Mouse (Mus musculus) embryonic facial prominence, embryonic 14.5 days (tissue): ENCODE results near the gene Rtn4rl1. TPM values are rescaled to one million over a fixed set of nuclear protein-coding genes. Genes with fewer than 3 reads are reported as not detected.

Source experiments
- ATAC-seq: fragments of 200-750 bp; cut with Nextera tagmentation; 2 replicates; pipeline ENCODE4 v1.8.0; 2017; ENCODE audit warnings: low read depth, moderate number of reproducible peaks, moderate TSS enrichment
- DNase-seq: peaks from one replicate; pipeline ENCODE4 v3.0.0-alpha.2; 2015; ENCODE audit warnings: low spot score
- H3K27ac ChIP-seq: fragments of 300-500 bp; sonication (generic); replicated peaks from 2 replicates; pipeline ENCODE4 v1.5.1; 2014; ENCODE audit warnings: low read depth, mild to moderate bottlenecking, low read length, moderate library complexity
- H3K27me3 ChIP-seq: fragments of 300-500 bp; sonication (generic); replicated peaks from 2 replicates; pipeline ENCODE4 v1.6.1; 2014; ENCODE audit warnings: low read length; ENCODE audit not compliant: control insufficient read depth, insufficient read depth
- H3K36me3 ChIP-seq: fragments of 300-500 bp; sonication (generic); 2 replicates; pipeline ENCODE4 v1.6.1; 2014; ENCODE audit warnings: low read length, mixed read lengths; ENCODE audit not compliant: control insufficient read depth, insufficient read depth
- H3K4me1 ChIP-seq: fragments of 300-500 bp; sonication (generic); 2 replicates; pipeline ENCODE4 v1.6.1; 2014; ENCODE audit warnings: antibody characterized with exemption, low read length; ENCODE audit not compliant: control insufficient read depth, insufficient read depth
- H3K4me2 ChIP-seq: fragments of 300-500 bp; sonication (generic); 2 replicates; pipeline ENCODE4 v1.6.1; 2014; ENCODE audit warnings: low read depth, mild to moderate bottlenecking, low read length, moderate library complexity, mixed read lengths
- H3K4me3 ChIP-seq: fragments of 300-500 bp; sonication (generic); 2 replicates; pipeline ENCODE4 v1.5.1; 2014; ENCODE audit warnings: low read depth, mild to moderate bottlenecking, low read length
- H3K9ac ChIP-seq: fragments of 300-500 bp; sonication (generic); 2 replicates; pipeline ENCODE4 v1.6.1; 2014; ENCODE audit warnings: low read depth, mild to moderate bottlenecking, low read length, moderate library complexity, mixed read lengths
- H3K9me3 ChIP-seq: fragments of 300-500 bp; sonication (generic); 2 replicates; pipeline ENCODE4 v1.6.1; 2016; ENCODE audit warnings: low read length; ENCODE audit not compliant: control insufficient read depth
- WGBS: fragments of 180-500 bp; shearing (Covaris S2); extraction: QIAGEN DNeasy Blood & Tissue Kit; methylation state at CpG from one replicate; pipeline ENCODE4 v1.1.7; 2014; 5-methylcytosine and 5-hydroxymethylcytosine counted together
- polyA plus RNA-seq: library from polyadenylated mRNA; unstranded; fragments of >200 nt; fragmentation: Nextera tagmentation; extraction: Ambion mirVana; gene quantifications from 2 replicates; pipeline ENCODE4 v1.2.1, GENCODE M21; 2014

Gene Rtn4rl1
- polyA plus RNA-seq, result 4.9 TPM in 2 replicates

- WGBS, result 2% methylated on average over 52 of the region's 84 CpGs
- no peak for ATAC-seq
- H3K27me3 ChIP-seq, result peaks cover 55% of the 10 kb centered on the region
These were observed at the start of gene Rtn4rl1 for GRCm38 (mm10) chr11:75193256-75194071. Gene Rtn4rl1 (plus strand): TSS chr11:75193783.

GRCm38 (mm10) chr11:75145841-75146240 is 47.7 kb upstream of the Rtn4rl1 start:
- ATAC-seq (no peak), DNase-seq (no peak)
- no peaks in the 10 kb centered on the region for H3K9me3 ChIP-seq
- WGBS, result 80% methylated on average over 2 of the region's 2 CpGs
- H3K36me3 ChIP-seq, result peaks cover 40% of the 10 kb centered on the region
- no peak overlapping the region for H3K4me3 ChIP-seq
- H3K9ac ChIP-seq, result no peak overlapping the region
- 0 out of 2 replicates have a peak overlapping the region, but pooled peaks have one; percentile 8 for H3K27ac ChIP-seq
- no peak overlapping the region for H3K4me2 ChIP-seq
- no peaks in the 10 kb centered on the region for H3K27me3 ChIP-seq
- peaks cover 39% of the 10 kb centered on the region for H3K4me1 ChIP-seq

More at GRCm38 (mm10) chr11:75193256-75194071, at the start of gene Rtn4rl1:
- Histone ChIP-seq H3K9ac (peak within 1 kb of the TSS; percentile 47), H3K4me2 (peak within 1 kb of the TSS; percentile 90), H3K27ac (0 out of 2 replicates have a peak within 1 kb of the TSS, but pooled peaks have one; percentile 10), H3K4me1 (peaks cover 20% of the 10 kb centered on the region), H3K36me3 (no peaks in the 10 kb centered on the region), H3K9me3 (no peaks in the 10 kb centered on the region), H3K4me3 (peak within 1 kb of the TSS; percentile 50)
- peak; percentile 75 for DNase-seq

- no peaks in the 10 kb centered on the region for H3K9me3 ChIP-seq
- H3K36me3 ChIP-seq, result peaks cover 50% of the 10 kb centered on the region
- DNase-seq (peak; percentile 94), ATAC-seq (peak; percentile 91)
- H3K4me3 ChIP-seq, result no peak overlapping the region
- peak overlapping the region; percentile 5; the same call in 1 of the 2 replicates for H3K4me2 ChIP-seq
- H3K4me1 ChIP-seq, result peaks cover 26% of the 10 kb centered on the region
- 9% methylated on average over 11 of the region's 11 CpGs for WGBS
- H3K9ac ChIP-seq, result 0 out of 2 replicates have a peak overlapping the region, but pooled peaks have one; percentile 30
- H3K27ac ChIP-seq, result peak overlapping the region; percentile 85
- H3K27me3 ChIP-seq, result no peaks in the 10 kb centered on the region
These were observed 46.3 kb upstream of the Rtn4rl1 start for GRCm38 (mm10) chr11:75147106-75147845.

- Histone ChIP-seq H3K9ac (0 out of 2 replicates have a peak overlapping the region, but pooled peaks have one; percentile 30), H3K27ac (peak overlapping the region; percentile 85), H3K27me3 (no peaks in the 10 kb centered on the region), H3K4me2 (peak overlapping the region; percentile 5; the same call in 1 of the 2 replicates), H3K4me1 (peaks cover 21% of the 10 kb centered on the region), H3K4me3 (no peak overlapping the region), H3K36me3 (peaks cover 47% of the 10 kb centered on the region), H3K9me3 (no peaks in the 10 kb centered on the region)
- ATAC-seq (peak; percentile 75), DNase-seq (peak; percentile 76)
- 24% methylated on average over 3 of the region's 3 CpGs for WGBS
These were observed 45.8 kb upstream of the Rtn4rl1 start for GRCm38 (mm10) chr11:75147846-75148168.

GRCm38 (mm10) chr11:75148332-75149035 is 45.1 kb upstream of the Rtn4rl1 start:
- ATAC-seq, result no peak
- peaks cover 41% of the 10 kb centered on the region for H3K36me3 ChIP-seq
- no peak overlapping the region for H3K4me3 ChIP-seq
- peak overlapping the region; percentile 85 for H3K27ac ChIP-seq
- H3K9ac ChIP-seq, result no peak overlapping the region
- peaks cover 21% of the 10 kb centered on the region for H3K4me1 ChIP-seq
- WGBS, result 84% methylated on average over 10 of the region's 11 CpGs
- H3K27me3 ChIP-seq, result no peaks in the 10 kb centered on the region
- no peak overlapping the region for H3K4me2 ChIP-seq
- H3K9me3 ChIP-seq, result no peaks in the 10 kb centered on the region
- DNase-seq, result no peak

- Histone ChIP-seq H3K27ac (no peak overlapping the region), H3K9me3 (no peaks in the 10 kb centered on the region), H3K27me3 (no peaks in the 10 kb centered on the region), H3K36me3 (peaks cover 29% of the 10 kb centered on the region), H3K4me2 (no peak overlapping the region), H3K9ac (no peak overlapping the region), H3K4me1 (peaks cover 21% of the 10 kb centered on the region), H3K4me3 (no peak overlapping the region)
- 72% methylated on average over 1 of the region's 1 CpGs for WGBS
- DNase-seq (no peak), ATAC-seq (no peak)
These were observed 43.2 kb upstream of the Rtn4rl1 start for GRCm38 (mm10) chr11:75150346-75150745.

- no peak overlapping the region for H3K4me2 ChIP-seq
- no peaks in the 10 kb centered on the region for H3K27me3 ChIP-seq
- H3K4me1 ChIP-seq, result peaks cover 9% of the 10 kb centered on the region
- no peak overlapping the region for H3K9ac ChIP-seq
- peaks cover 29% of the 10 kb centered on the region for H3K36me3 ChIP-seq
- no peaks in the 10 kb centered on the region for H3K9me3 ChIP-seq
- no peak overlapping the region for H3K4me3 ChIP-seq
- no peak for ATAC-seq
- 73% methylated on average over 18 of the region's 18 CpGs for WGBS
- no peak for DNase-seq
- 0 out of 2 replicates have a peak overlapping the region, but pooled peaks have one; percentile 1 for H3K27ac ChIP-seq
These were observed 40.7 kb upstream of the Rtn4rl1 start for GRCm38 (mm10) chr11:75152603-75153557.
